ENCODE assay signal across 19 mouse cellular contexts in genomic region chr17:63771111-63771510, GRCm38 (mm10).
DNase-seq lines count a peak whose midpoint lies in the region; ATAC-seq lines count a peak whose summit lies in the region.
"Had no signal": no experiment of that assay in that cellular context is flagged by ENCODE, and none has a peak within 500 bp of the region (broad histone marks: within the 10 kb centered on the region; RNA-seq: fewer than 3 reads in every experiment).

No protein-coding gene starts in this region.

- intact Hi-C loops in heart, postnatal 10 days (cut with DNase I): no loop called here

- DNase-seq in heart, adult 11 months: peak; percentile 73
- DNase-seq in heart, postnatal 10 days: no peak
- no peak for DNase-seq in gastrocnemius, postnatal 25 days
- no peak for DNase-seq in natural killer cell, adult 2 months (ENCODE audit: low spot score in 2 of 2)
- DNase-seq: adrenal gland, adult 8-10 months; adrenal gland, postnatal 14 days; adrenal gland, postnatal 36 days; cerebellum, adult 18-20 months; cerebellum, adult 8-10 months; cerebellum, adult 9-11 months; cerebellum, postnatal 14 days; cerebellum, postnatal 36 days; forebrain, postnatal 0 days had no signal

- peak; percentile 39; the same call in 1 of the 2 replicates for ATAC-seq in common myeloid progenitor, adult 5-6 weeks (replicated peaks; ENCODE audit: low read depth, poor library complexity, severe bottlenecking)
- ATAC-seq in megakaryocyte, adult 5-6 weeks (ENCODE audit: poor library complexity, severe bottlenecking): peak; percentile 60
- ATAC-seq: activated CD4-positive, CD25-positive, alpha-beta regulatory T cell, adult 4 months; forebrain, embryonic 13.5 days; forebrain, embryonic 15.5 days; forebrain, postnatal 0 days; Patski had no signal
